Mouse (Mus musculus) adrenal gland, postnatal 14 days (tissue): Measurements from ENCODE around the gene Ppp2r5d. TPM values are rescaled to one million over a fixed set of nuclear protein-coding genes. Genes with fewer than 3 reads are reported as not detected.
A peak's percentile ranks its signal among the peaks of the same experiment; 100 is the strongest.

Experiments used
- DNase-seq: peaks from one replicate; pipeline ENCODE4 v3.0.0; 2021; ENCODE audit warnings: mixed read lengths
- total RNA-seq: library from RNA; stranded (reverse); gene quantifications from 2 replicates; pipeline ENCODE4 v1.2.3, GENCODE M21; 2021

Ppp2r5d gene
- total RNA-seq, 1 experiment from 2014 or later: 47.1 TPM

- DNase-seq: peak; percentile 61
Measured at GRCm38 (mm10) chr17:46721077-46721476, 16.2 kb upstream of the Ppp2r5d start.

GRCm38 (mm10) chr17:46714756-46715481, 10.0 kb upstream of the Ppp2r5d start:
- no peak for DNase-seq

GRCm38 (mm10) chr17:46713849-46714248, 8.9 kb upstream of the Ppp2r5d start:
- DNase-seq: no peak

GRCm38 (mm10) chr17:46712442-46712841, 7.5 kb upstream of the Ppp2r5d start:
- DNase-seq: no peak

GRCm38 (mm10) chr17:46711612-46712271, 6.8 kb upstream of the Ppp2r5d start:
- DNase-seq: peak; percentile 89

- peak; percentile 96 for DNase-seq
Measured at GRCm38 (mm10) chr17:46710959-46711597, 6.2 kb upstream of the Ppp2r5d start, which contains the start of gene Pex6. Pex6 (plus strand) TSS chr17:46711463.

- peak; percentile 54 for DNase-seq
Measured at GRCm38 (mm10) chr17:46706375-46707089, 1.6 kb upstream of the Ppp2r5d start.

GRCm38 (mm10) chr17:46703971-46704886, 682 bp downstream of the Ppp2r5d start:
- peak; percentile 34 for DNase-seq

GRCm38 (mm10) chr17:46702506-46702905, 2.4 kb downstream of the Ppp2r5d start:
- DNase-seq: no peak

GRCm38 (mm10) chr17:46702100-46702499, 2.8 kb downstream of the Ppp2r5d start:
- DNase-seq: no peak

GRCm38 (mm10) chr17:46701489-46701888, 3.4 kb downstream of the Ppp2r5d start:
- no peak for DNase-seq

GRCm38 (mm10) chr17:46699912-46700311, 5.0 kb downstream of the Ppp2r5d start:
- DNase-seq: no peak

- DNase-seq: no peak
Measured at GRCm38 (mm10) chr17:46699245-46699644, 5.7 kb downstream of the Ppp2r5d start.

- DNase-seq: peak; percentile 39
Measured at GRCm38 (mm10) chr17:46698515-46698914, 6.4 kb downstream of the Ppp2r5d start.

GRCm38 (mm10) chr17:46694517-46695063, 10.3 kb downstream of the Ppp2r5d start:
- DNase-seq: no peak

- DNase-seq: no peak
Measured at GRCm38 (mm10) chr17:46691390-46691789, 13.5 kb downstream of the Ppp2r5d start.

GRCm38 (mm10) chr17:46690665-46691064, 14.2 kb downstream of the Ppp2r5d start:
- DNase-seq: no peak

- no peak for DNase-seq
Measured at GRCm38 (mm10) chr17:46685913-46686312, 19.0 kb downstream of the Ppp2r5d start.

- DNase-seq: no peak
Measured at GRCm38 (mm10) chr17:46682654-46683389, 22.1 kb downstream of the Ppp2r5d start.

- DNase-seq: no peak
Measured at GRCm38 (mm10) chr17:46681466-46682118, 23.3 kb downstream of the Ppp2r5d start.
